9 mouse cellular contexts compared by ENCODE assay signal in the genomic region with DNA sequence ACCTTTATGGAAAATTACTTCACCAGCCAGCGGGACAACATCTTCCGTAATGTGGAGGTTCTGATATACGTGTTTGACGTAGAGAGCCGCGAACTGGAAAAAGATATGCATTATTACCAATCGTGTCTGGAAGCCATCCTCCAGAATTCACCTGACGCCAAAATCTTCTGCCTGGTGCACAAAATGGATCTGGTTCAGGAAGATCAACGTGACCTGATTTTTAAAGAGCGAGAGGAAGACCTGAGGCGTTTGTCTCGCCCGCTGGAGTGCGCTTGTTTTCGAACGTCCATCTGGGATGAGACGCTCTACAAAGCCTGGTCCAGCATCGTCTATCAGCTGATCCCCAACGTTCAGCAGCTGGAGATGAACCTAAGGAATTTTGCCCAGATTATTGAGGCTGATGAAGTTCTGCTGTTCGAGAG. TPM values are rescaled to one million over a fixed set of nuclear protein-coding genes. Genes with fewer than 3 reads are reported as not detected.
DNase-seq lines count a peak whose midpoint lies in the region; ATAC-seq and TF ChIP-seq lines count a peak whose summit lies in the region.
"Had no signal": no experiment of that assay in that cellular context is flagged by ENCODE, and none has a peak within 500 bp of the region (broad histone marks: within the 10 kb centered on the region; RNA-seq: fewer than 3 reads in every experiment).

No protein-coding gene starts in this region.

- H3K4me2 ChIP-seq in embryonic facial prominence, embryonic 14.5 days (ENCODE audit: low read depth, low read length): peak overlapping the region; percentile 84
- H3K4me2 ChIP-seq in hindbrain, embryonic 15.5 days: peak overlapping the region; percentile 92
- H3K4me2 ChIP-seq in limb, embryonic 15.5 days: peak overlapping the region; percentile 69
- peak overlapping the region; percentile 83 for H3K4me2 ChIP-seq in midbrain, postnatal 0 days (ENCODE audit: low read depth, low read length, poor library complexity, severe bottlenecking)

- TF ChIP-seq EP300 in MEL (IDR thresholded peaks at IDR 0.05; ENCODE audit: low read depth in 1 of 2, low read length in 2 of 2): no peak

- TF ChIP-seq RAD21 in MEL (IDR thresholded peaks at IDR 0.05; ENCODE audit: low read depth, low read length): no peak

- TF ChIP-seq CTCF in kidney, adult 2 months (conservative IDR thresholded peaks at IDR 0.05; ENCODE audit: insufficient read depth, insufficient read length, low read depth, low read length): no peak
- TF ChIP-seq CTCF in MEL (IDR thresholded peaks at IDR 0.05 in 2 of 3, conservative IDR thresholded peaks at IDR 0.05 in 1 of 3; ENCODE audit: control insufficient read depth in 1 of 3, insufficient read depth in 1 of 3, low read depth in 2 of 3, low read length in 3 of 3, poor library complexity in 1 of 3, severe bottlenecking in 1 of 3): no peak
- no peak for TF ChIP-seq CTCF in midbrain, postnatal 0 days (IDR thresholded peaks at IDR 0.05)

- WGBS in kidney, adult 2 months: under 1% methylated on average over 20 of the region's 20 CpGs
- 0% methylated on average over 20 of the region's 20 CpGs for WGBS in embryonic facial prominence, embryonic 14.5 days
- 0% methylated on average over 20 of the region's 20 CpGs for WGBS in hindbrain, embryonic 15.5 days
- under 1% methylated on average over 20 of the region's 20 CpGs for WGBS in limb, embryonic 15.5 days
- WGBS in midbrain, postnatal 0 days: under 1% methylated on average over 20 of the region's 20 CpGs

- peak overlapping the region; percentile 75 for H3K9ac ChIP-seq in MEL (ENCODE audit: control insufficient read depth, low read depth, low read length, poor library complexity, severe bottlenecking)
- peak overlapping the region; percentile 96 for H3K9ac ChIP-seq in embryonic facial prominence, embryonic 14.5 days (ENCODE audit: low read depth, low read length)
- peak overlapping the region; percentile 92 for H3K9ac ChIP-seq in hindbrain, embryonic 15.5 days
- peak overlapping the region; percentile 84 for H3K9ac ChIP-seq in limb, embryonic 15.5 days
- peak overlapping the region; percentile 91 for H3K9ac ChIP-seq in midbrain, postnatal 0 days (replicated peaks; ENCODE audit: low read length, poor library complexity, severe bottlenecking)

- no peak for TF ChIP-seq POLR2A in kidney, adult 2 months (IDR thresholded peaks at IDR 0.05; ENCODE audit: low read depth, low read length)
- TF ChIP-seq POLR2A in MEL (IDR thresholded peaks at IDR 0.05; ENCODE audit: control insufficient read depth in 1 of 2, insufficient read depth in 1 of 2, low read depth in 1 of 2, low read length in 2 of 2, poor library complexity in 1 of 2): no peak

- H3K27me3 ChIP-seq in kidney, adult 2 months (replicated peaks; ENCODE audit: control insufficient read depth, insufficient read depth, low read length): no peaks in the 10 kb centered on the region
- H3K27me3 ChIP-seq in MEL (ENCODE audit: control insufficient read depth in 1 of 2, insufficient read depth in 2 of 2, low read length in 2 of 2): no peaks in the 10 kb centered on the region
- no peaks in the 10 kb centered on the region for H3K27me3 ChIP-seq in embryonic facial prominence, embryonic 14.5 days (replicated peaks; ENCODE audit: control insufficient read depth, insufficient read depth, low read length)
- no peaks in the 10 kb centered on the region for H3K27me3 ChIP-seq in hindbrain, embryonic 15.5 days
- H3K27me3 ChIP-seq in limb, embryonic 15.5 days: no peaks in the 10 kb centered on the region
- no peaks in the 10 kb centered on the region for H3K27me3 ChIP-seq in midbrain, postnatal 0 days (ENCODE audit: insufficient read depth, low read length)

- ATAC-seq in embryonic facial prominence, embryonic 14.5 days (ENCODE audit: low read depth): no peak
- ATAC-seq in hindbrain, embryonic 15.5 days (ENCODE audit: low FRiP score, low read depth): no peak
- ATAC-seq in limb, embryonic 15.5 days (ENCODE audit: insufficient number of reproducible peaks, low FRiP score, low TSS enrichment, low read depth): no peak
- ATAC-seq in midbrain, postnatal 0 days (ENCODE audit: low FRiP score): peak; percentile 0

- no peaks in the 10 kb centered on the region for H3K9me3 ChIP-seq in MEL (replicated peaks; ENCODE audit: insufficient read depth, low read length)
- H3K9me3 ChIP-seq in embryonic facial prominence, embryonic 14.5 days (ENCODE audit: control insufficient read depth, low read length): no peaks in the 10 kb centered on the region
- no peaks in the 10 kb centered on the region for H3K9me3 ChIP-seq in hindbrain, embryonic 15.5 days
- no peaks in the 10 kb centered on the region for H3K9me3 ChIP-seq in limb, embryonic 15.5 days
- no peaks in the 10 kb centered on the region for H3K9me3 ChIP-seq in midbrain, postnatal 0 days (ENCODE audit: low read length)

- peak overlapping the region; percentile 75 for H3K27ac ChIP-seq in kidney, adult 2 months (ENCODE audit: insufficient read depth, low read depth, low read length)
- peak overlapping the region; percentile 74 for H3K27ac ChIP-seq in MEL (ENCODE audit: control insufficient read depth, low read depth, low read length)
- H3K27ac ChIP-seq in embryonic facial prominence, embryonic 14.5 days (replicated peaks; ENCODE audit: low read depth, low read length): peak overlapping the region; percentile 95
- H3K27ac ChIP-seq in hindbrain, embryonic 15.5 days (replicated peaks): peak overlapping the region; percentile 94
- peak overlapping the region; percentile 98 for H3K27ac ChIP-seq in limb, embryonic 15.5 days
- peak overlapping the region; percentile 99 for H3K27ac ChIP-seq in midbrain, postnatal 0 days (ENCODE audit: low read depth, low read length)

- H3K79me2 ChIP-seq in MEL (ENCODE audit: control insufficient read depth, insufficient read depth, low read length, poor library complexity): peaks cover 25% of the 10 kb centered on the region

- H3K4me3 ChIP-seq in kidney, adult 2 months (ENCODE audit: insufficient read depth, low read depth, low read length): peak overlapping the region; percentile 80
- peak overlapping the region; percentile 61 to 70 for H3K4me3 ChIP-seq in MEL (ENCODE audit: control insufficient read depth in 1 of 2, insufficient read depth in 1 of 2, low read depth in 2 of 2, low read length in 2 of 2)
- peak overlapping the region; percentile 98 for H3K4me3 ChIP-seq in embryonic facial prominence, embryonic 14.5 days (ENCODE audit: low read depth, low read length)
- H3K4me3 ChIP-seq in hindbrain, embryonic 15.5 days: peak overlapping the region; percentile 74
- H3K4me3 ChIP-seq in limb, embryonic 15.5 days: peak overlapping the region; percentile 82
- H3K4me3 ChIP-seq in midbrain, postnatal 0 days (ENCODE audit: low read depth, low read length): peak overlapping the region; percentile 64

- H3K4me1 ChIP-seq in kidney, adult 2 months (ENCODE audit: control insufficient read depth, insufficient read depth, low read length): peaks cover 15% of the 10 kb centered on the region
- H3K4me1 ChIP-seq in MEL (ENCODE audit: control insufficient read depth in 1 of 2, insufficient read depth in 2 of 2, low read length in 2 of 2): peaks cover 0 to 7% of the 10 kb centered on the region in 2 experiments; a peak in 3 of 4 replicates
- peaks cover 15% of the 10 kb centered on the region; the same call in 1 of the 2 replicates for H3K4me1 ChIP-seq in embryonic facial prominence, embryonic 14.5 days (ENCODE audit: control insufficient read depth, insufficient read depth, low read length)
- peaks cover 30% of the 10 kb centered on the region for H3K4me1 ChIP-seq in hindbrain, embryonic 15.5 days (replicated peaks)
- peaks cover 9% of the 10 kb centered on the region for H3K4me1 ChIP-seq in limb, embryonic 15.5 days
- H3K4me1 ChIP-seq in midbrain, postnatal 0 days (ENCODE audit: insufficient read depth, low read length): no peaks in the 10 kb centered on the region; the same call in 1 of the 2 replicates

- no peak for DNase-seq in kidney, adult 2 months
- DNase-seq in kidney, adult 11 months: no peak
- DNase-seq in MEL (ENCODE audit: low read depth, low spot score): peak; percentile 64
- peak; percentile 34 for DNase-seq in embryonic facial prominence, embryonic 14.5 days (ENCODE audit: low spot score)
- peak; percentile 66 for DNase-seq in midbrain, postnatal 0 days (ENCODE audit: low spot score)
- DNase-seq in B cell, adult 2 months: no peak

- H3K36me3 ChIP-seq in kidney, adult 2 months (ENCODE audit: control insufficient read depth, insufficient read depth, low read length): no peaks in the 10 kb centered on the region
- peaks cover 0 to 15% of the 10 kb centered on the region in 2 experiments; a peak in 2 of 4 replicates for H3K36me3 ChIP-seq in MEL (ENCODE audit: control insufficient read depth in 1 of 2, insufficient read depth in 2 of 2, low read length in 2 of 2)
- peaks cover 26% of the 10 kb centered on the region; the same call in 1 of the 2 replicates for H3K36me3 ChIP-seq in embryonic facial prominence, embryonic 14.5 days (ENCODE audit: control insufficient read depth, insufficient read depth, low read length)
- peaks cover 7% of the 10 kb centered on the region; the same call in 1 of the 2 replicates for H3K36me3 ChIP-seq in hindbrain, embryonic 15.5 days
- peaks cover 12% of the 10 kb centered on the region for H3K36me3 ChIP-seq in limb, embryonic 15.5 days
- peaks cover 9% of the 10 kb centered on the region; the same call in 1 of the 2 replicates for H3K36me3 ChIP-seq in midbrain, postnatal 0 days (ENCODE audit: insufficient read depth, low read length)

RNA-seq across cellular contexts. Expression of a gene that starts 0.7 kb away (rescaled TPM):
- 34.0 and 36.0 TPM in 2 replicates for polyA plus RNA-seq in kidney, adult 2 months (2012; rRNA removed)
- total RNA-seq in MEL (2012; rRNA removed): 9.6 and 11.0 TPM in 2 replicates
- 100 to 1,000 TPM in 1 of 2 experiments, 10 to 100 TPM in 1; 68.7 to 182 TPM for polyA plus RNA-seq in MEL (2012; ENCODE audit: insufficient read depth in 1 of 2, insufficient read length in 2 of 2, low read depth in 1 of 2, low replicate concordance in 2 of 2, missing spikeins in 1 of 2)
- polyA plus RNA-seq in embryonic facial prominence, embryonic 14.5 days (2014; fragmentation: Nextera tagmentation; extraction: Ambion mirVana): 94.8 and 95.3 TPM in 2 replicates
- polyA plus RNA-seq in hindbrain, embryonic 15.5 days (2015; fragmentation: Nextera tagmentation; extraction: Ambion mirVana): 104 and 111 TPM in 2 replicates
- 75.4 and 95.2 TPM in 2 replicates for polyA plus RNA-seq in limb, embryonic 15.5 days (2015; fragmentation: Nextera tagmentation; extraction: Ambion mirVana)
- total RNA-seq in midbrain, postnatal 0 days (2014; rRNA removed): 34.7 and 48.1 TPM in 2 replicates
- polyA plus RNA-seq in midbrain, postnatal 0 days (2015; fragmentation: Nextera tagmentation; extraction: Ambion mirVana): 157 and 161 TPM in 2 replicates

RNA-seq across cellular contexts. Expression of a gene that starts 18.0 kb away (rescaled TPM):
- 0.05 TPM in 1 of 2 replicates, not detected in the other for polyA plus RNA-seq in kidney, adult 2 months (2012; rRNA removed)
- total RNA-seq in MEL (2012; rRNA removed): not detected in 2 replicates
- polyA plus RNA-seq in MEL (2012; ENCODE audit: insufficient read depth in 1 of 2, insufficient read length in 2 of 2, low read depth in 1 of 2, low replicate concordance in 2 of 2, missing spikeins in 1 of 2): not detected
- 0.10 and 0.28 TPM in 2 replicates for polyA plus RNA-seq in embryonic facial prominence, embryonic 14.5 days (2014; fragmentation: Nextera tagmentation; extraction: Ambion mirVana)
- polyA plus RNA-seq in hindbrain, embryonic 15.5 days (2015; fragmentation: Nextera tagmentation; extraction: Ambion mirVana): not detected in 2 replicates
- 0.17 and 0.65 TPM in 2 replicates for polyA plus RNA-seq in limb, embryonic 15.5 days (2015; fragmentation: Nextera tagmentation; extraction: Ambion mirVana)
- not detected in 2 replicates for total RNA-seq in midbrain, postnatal 0 days (2014; rRNA removed)
- polyA plus RNA-seq in midbrain, postnatal 0 days (2015; fragmentation: Nextera tagmentation; extraction: Ambion mirVana): not detected in 2 replicates
- total RNA-seq: common myeloid progenitor, adult 5-6 weeks had no signal

RNA-seq across cellular contexts. Expression of a gene that starts 35.7 kb away (rescaled TPM):
- 2.8 and 3.2 TPM in 2 replicates for polyA plus RNA-seq in kidney, adult 2 months (2012; rRNA removed)
- 31.8 and 41.3 TPM in 2 replicates for total RNA-seq in MEL (2012; rRNA removed)
- 10 to 100 TPM in 1 of 2 experiments, not detected in 1; 22.1 TPM for polyA plus RNA-seq in MEL (2012; ENCODE audit: insufficient read depth in 1 of 2, insufficient read length in 2 of 2, low read depth in 1 of 2, low replicate concordance in 2 of 2, missing spikeins in 1 of 2)
- polyA plus RNA-seq in embryonic facial prominence, embryonic 14.5 days (2014; fragmentation: Nextera tagmentation; extraction: Ambion mirVana): 12.2 and 14.5 TPM in 2 replicates
- polyA plus RNA-seq in hindbrain, embryonic 15.5 days (2015; fragmentation: Nextera tagmentation; extraction: Ambion mirVana): 6.5 and 7.5 TPM in 2 replicates
- polyA plus RNA-seq in limb, embryonic 15.5 days (2015; fragmentation: Nextera tagmentation; extraction: Ambion mirVana): 13.5 and 14.8 TPM in 2 replicates
- total RNA-seq in midbrain, postnatal 0 days (2014; rRNA removed): 3.7 and 15.0 TPM in 2 replicates
- polyA plus RNA-seq in midbrain, postnatal 0 days (2015; fragmentation: Nextera tagmentation; extraction: Ambion mirVana): 3.2 and 4.2 TPM in 2 replicates

Comparison
In these comparisons a context has a peak if more than half of its experiments do, and no peak if none do; other contexts are left out.
1. DNase-seq: peak in MEL (single experiment), embryonic facial prominence, embryonic 14.5 days (single experiment) and midbrain, postnatal 0 days (single experiment); none in kidney, adult 2 months (single experiment), kidney, adult 11 months (single experiment) and B cell, adult 2 months (0 of 2).
2. Peak in every context shown above with its lines, with median percentiles within 50 percentile points of each other: H3K27ac ChIP-seq, H3K4me3 ChIP-seq, H3K9ac ChIP-seq and H3K4me2 ChIP-seq.